Mouse (Mus musculus): ENCODE data around the gene Pip4k2a. TPM values are rescaled to one million over a fixed set of nuclear protein-coding genes. Genes with fewer than 3 reads are reported as not detected.

Gene Pip4k2a
- total RNA-seq, 2 experiments from 2014 or later: 3.1 to 4.5 TPM

- H3K27ac ChIP-seq: peak overlapping the region; percentile 87
- TF ChIP-seq CTCF (IDR thresholded peaks at IDR 0.05): no peak
- DNase-seq: peak; percentile 67
- peak overlapping the region; percentile 83 for H3K4me3 ChIP-seq
- intact Hi-C loops (cut with DNase I): loop anchor here (5.0 kb wide), 1 partner anchor 315 kb away; no protein-coding TSS in a partner anchor
These were observed 447 bp downstream of the Pip4k2a start for GRCm38 (mm10) chr2:18997387-18997971.

GRCm38 (mm10) chr2:18996451-18997211 is 1.3 kb downstream of the Pip4k2a start:
- peak overlapping the region; percentile 87 for H3K27ac ChIP-seq
- H3K4me3 ChIP-seq: peak overlapping the region; percentile 83
- TF ChIP-seq CTCF (IDR thresholded peaks at IDR 0.05): no peak
- intact Hi-C loops (cut with DNase I): loop anchor here (5.0 kb wide), 1 partner anchor 314 kb away; no protein-coding TSS in a partner anchor
- peak; percentile 37 for DNase-seq

GRCm38 (mm10) chr2:18992512-18993510 is 5.1 kb downstream of the Pip4k2a start:
- TF ChIP-seq CTCF (IDR thresholded peaks at IDR 0.05): no peak
- DNase-seq: no peak
- intact Hi-C loops (cut with DNase I): no loop called here
- Histone ChIP-seq H3K4me3 (no peak overlapping the region), H3K27ac (no peak overlapping the region)

- no peak for DNase-seq
- H3K27ac ChIP-seq: no peak overlapping the region
- intact Hi-C loops (cut with DNase I): no loop called here
- TF ChIP-seq CTCF (IDR thresholded peaks at IDR 0.05): no peak
- H3K4me3 ChIP-seq: no peak overlapping the region
These were observed 9.0 kb downstream of the Pip4k2a start for GRCm38 (mm10) chr2:18988885-18989284.

GRCm38 (mm10) chr2:18985506-18985905 is 12.4 kb downstream of the Pip4k2a start:
- H3K27ac ChIP-seq: no peak overlapping the region
- no peak for DNase-seq
- no peak overlapping the region for H3K4me3 ChIP-seq
- intact Hi-C loops (cut with DNase I): no loop called here
- TF ChIP-seq CTCF (IDR thresholded peaks at IDR 0.05): no peak

GRCm38 (mm10) chr2:18984095-18984847 is 13.7 kb downstream of the Pip4k2a start:
- intact Hi-C loops (cut with DNase I): no loop called here
- peak; percentile 48 for DNase-seq
- no peak for TF ChIP-seq CTCF (IDR thresholded peaks at IDR 0.05)

GRCm38 (mm10) chr2:18983546-18983945 is 14.4 kb downstream of the Pip4k2a start:
- TF ChIP-seq CTCF (IDR thresholded peaks at IDR 0.05): no peak
- DNase-seq: no peak
- H3K4me3 ChIP-seq: no peak overlapping the region
- no peak overlapping the region for H3K27ac ChIP-seq
- intact Hi-C loops (cut with DNase I): no loop called here

More at GRCm38 (mm10) chr2:18984095-18984847, 13.7 kb downstream of the Pip4k2a start:
- H3K4me3 ChIP-seq: no peak overlapping the region
- no peak overlapping the region for H3K27ac ChIP-seq

GRCm38 (mm10) chr2:18982581-18982980 is 15.3 kb downstream of the Pip4k2a start:
- Histone ChIP-seq H3K27ac (no peak overlapping the region), H3K4me3 (no peak overlapping the region)
- no peak for DNase-seq
- intact Hi-C loops (cut with DNase I): no loop called here
- TF ChIP-seq CTCF (IDR thresholded peaks at IDR 0.05): no peak

- peak; percentile 34 for DNase-seq
- TF ChIP-seq CTCF (IDR thresholded peaks at IDR 0.05): no peak
- peak overlapping the region; percentile 35; the same call in 1 of the 2 replicates for H3K27ac ChIP-seq
- H3K4me3 ChIP-seq: peak overlapping the region; percentile 54
- intact Hi-C loops (cut with DNase I): no loop called here
These were observed 18.3 kb downstream of the Pip4k2a start for GRCm38 (mm10) chr2:18979675-18980074.

GRCm38 (mm10) chr2:18979046-18979445 is 18.9 kb downstream of the Pip4k2a start:
- no peak for TF ChIP-seq CTCF (IDR thresholded peaks at IDR 0.05)
- intact Hi-C loops (cut with DNase I): no loop called here
- Histone ChIP-seq H3K4me3 (peak overlapping the region; percentile 54), H3K27ac (no peak overlapping the region; the same call in 1 of the 2 replicates)
- no peak for DNase-seq

GRCm38 (mm10) chr2:18977201-18977805 is 20.6 kb downstream of the Pip4k2a start:
- H3K4me3 ChIP-seq: no peak overlapping the region
- intact Hi-C loops (cut with DNase I): no loop called here

More at GRCm38 (mm10) chr2:18977201-18977805, 20.6 kb downstream of the Pip4k2a start:
- no peak for TF ChIP-seq CTCF (IDR thresholded peaks at IDR 0.05)
- no peak for DNase-seq
- no peak overlapping the region for H3K27ac ChIP-seq

Data from gastrocnemius, adult 2 months (tissue).